Mouse (Mus musculus) midbrain, postnatal 0 days (tissue): ENCODE results near the gene Bphl. TPM values are rescaled to one million over a fixed set of nuclear protein-coding genes. Genes with fewer than 3 reads are reported as not detected.

Experiments used
- ATAC-seq: fragments of 200-750 bp; cut with Nextera tagmentation; 2 replicates; pipeline ENCODE4 v1.8.0; 2017; ENCODE audit warnings: moderate number of reproducible peaks, mild to moderate bottlenecking, moderate TSS enrichment, moderate library complexity; ENCODE audit not compliant: low FRiP score
- DNase-seq: peaks from one replicate; pipeline ENCODE4 v3.0.0-alpha.2; 2015; ENCODE audit warnings: low spot score
- H3K27ac ChIP-seq: fragments of 300-500 bp; sonication (generic); 2 replicates; pipeline ENCODE4 v1.5.1; 2014; ENCODE audit warnings: low read depth, mild to moderate bottlenecking, low read length, mixed read lengths
- H3K27me3 ChIP-seq: fragments of 300-500 bp; sonication (generic); 2 replicates; pipeline ENCODE4 v1.6.1; 2014; ENCODE audit warnings: low read length, control low read depth, mixed read lengths; ENCODE audit not compliant: insufficient read depth
- H3K36me3 ChIP-seq: fragments of 300-500 bp; sonication (generic); 2 replicates; pipeline ENCODE4 v1.6.1; 2014; ENCODE audit warnings: low read length, control low read depth, mixed read lengths; ENCODE audit not compliant: insufficient read depth
- H3K4me1 ChIP-seq: fragments of 300-500 bp; sonication (generic); 2 replicates; pipeline ENCODE4 v1.6.1; 2014; ENCODE audit warnings: mild to moderate bottlenecking, control low read depth, antibody characterized with exemption, low read length, mixed read lengths; ENCODE audit not compliant: insufficient read depth
- H3K4me2 ChIP-seq: fragments of 300-500 bp; sonication (generic); 2 replicates; pipeline ENCODE4 v1.6.1; 2014; ENCODE audit warnings: low read depth, mild to moderate bottlenecking, low read length, mixed read lengths; ENCODE audit not compliant: poor library complexity, severe bottlenecking
- H3K4me3 ChIP-seq: fragments of 300-500 bp; sonication (generic); 2 replicates; pipeline ENCODE4 v1.5.1; 2014; ENCODE audit warnings: low read depth, mild to moderate bottlenecking, low read length, moderate library complexity
- H3K9ac ChIP-seq: fragments of 300-500 bp; sonication (generic); replicated peaks from 2 replicates; pipeline ENCODE4 v1.6.1; 2014; ENCODE audit warnings: mild to moderate bottlenecking, low read length, moderate library complexity, mixed read lengths; ENCODE audit not compliant: poor library complexity, severe bottlenecking
- H3K9me3 ChIP-seq: fragments of 300-500 bp; sonication (generic); 2 replicates; pipeline ENCODE4 v1.6.1; 2016; ENCODE audit warnings: low read length, control low read depth
- CTCF ChIP-seq: IDR thresholded peaks from 2 replicates; pipeline ENCODE4 v1.5.1; 2016; ENCODE audit warnings: antibody characterized with exemption, mild to moderate bottlenecking
- WGBS: fragments of 180-500 bp; shearing (Covaris S2); extraction: QIAGEN DNeasy Blood & Tissue Kit; methylation state at CpG from one replicate; pipeline ENCODE4 v1.1.7; 2014; 5-methylcytosine and 5-hydroxymethylcytosine counted together
- polyA plus RNA-seq: library from polyadenylated mRNA; unstranded; fragments of >200 nt; fragmentation: Nextera tagmentation; extraction: Ambion mirVana; gene quantifications from 2 replicates; pipeline ENCODE4 v1.2.1, GENCODE M21; 2015
- total RNA-seq: library from RNA; depleted of rRNA; stranded (reverse); fragments of >200 nt; gene quantifications from 2 replicates; pipeline ENCODE4 v1.2.3, GENCODE M21; 2014

Gene Bphl
- total and polyA plus RNA-seq, 2 experiments from 2014 or later, result 42.7 to 47.7 TPM

DNA sequence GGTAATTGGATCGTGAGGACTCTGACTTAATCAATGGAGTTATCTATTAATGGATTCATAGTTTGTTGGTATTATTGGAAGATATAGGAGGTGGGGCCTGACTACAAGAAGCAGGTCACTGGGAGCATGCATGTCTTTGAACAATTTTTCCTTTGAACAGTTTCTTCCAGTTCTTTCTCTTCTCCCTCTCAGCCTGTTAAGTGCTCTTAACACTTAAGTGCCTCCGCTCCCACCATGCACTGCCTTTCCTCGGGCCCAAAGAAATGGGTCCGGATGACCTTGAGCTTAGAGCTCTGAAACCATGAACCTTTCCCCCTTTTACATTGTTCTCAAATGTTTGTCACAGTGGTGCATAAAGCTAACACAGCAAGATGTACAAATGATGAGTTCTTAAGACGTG, 671 bp upstream of the Bphl start:
- DNase-seq (no peak), ATAC-seq (no peak)
- no peak overlapping the region for H3K4me2 ChIP-seq
- H3K9ac ChIP-seq, result no peak overlapping the region
- peaks cover 18% of the 10 kb centered on the region for H3K36me3 ChIP-seq
- H3K9me3 ChIP-seq, result no peaks in the 10 kb centered on the region
- H3K27ac ChIP-seq, result peak overlapping the region; percentile 88
- H3K27me3 ChIP-seq, result no peaks in the 10 kb centered on the region
- H3K4me1 ChIP-seq, result peaks cover 3% of the 10 kb centered on the region; the same call in 1 of the 2 replicates
- no peak for TF ChIP-seq CTCF
- H3K4me3 ChIP-seq, result no peak overlapping the region
- WGBS, result 79% methylated on average over 5 of the region's 5 CpGs

DNA sequence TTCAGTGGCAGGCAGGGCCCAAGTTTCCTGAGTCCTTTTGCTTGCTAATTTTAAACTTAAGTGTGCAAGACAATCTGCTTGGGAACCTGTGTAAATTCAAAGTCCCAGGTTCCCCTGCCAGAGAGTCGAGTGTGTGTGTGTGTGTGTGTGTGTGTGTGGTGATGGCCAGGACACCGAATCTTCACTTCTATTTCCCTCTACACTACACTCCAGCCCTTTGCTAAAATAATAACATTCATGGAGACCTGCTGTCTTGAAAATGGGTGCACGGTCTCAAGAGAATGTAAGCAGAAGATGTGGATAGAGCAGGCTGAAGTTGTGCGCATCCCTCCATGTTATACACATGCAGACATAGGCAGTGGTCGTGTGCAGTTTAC, 647 bp downstream of the Bphl start:
- no peak for TF ChIP-seq CTCF
- Histone ChIP-seq H3K4me2 (peak overlapping the region; percentile 83), H3K9ac (peak overlapping the region; percentile 92), H3K4me3 (peak overlapping the region; percentile 75), H3K36me3 (peaks cover 12% of the 10 kb centered on the region), H3K9me3 (no peaks in the 10 kb centered on the region), H3K27ac (peak overlapping the region; percentile 88), H3K4me1 (peaks cover 3% of the 10 kb centered on the region; the same call in 1 of the 2 replicates), H3K27me3 (no peaks in the 10 kb centered on the region)
- peak; percentile 35; the same call in 1 of the 2 replicates for ATAC-seq
- no peak for DNase-seq
- 33% methylated on average over 5 of the region's 5 CpGs for WGBS

DNA sequence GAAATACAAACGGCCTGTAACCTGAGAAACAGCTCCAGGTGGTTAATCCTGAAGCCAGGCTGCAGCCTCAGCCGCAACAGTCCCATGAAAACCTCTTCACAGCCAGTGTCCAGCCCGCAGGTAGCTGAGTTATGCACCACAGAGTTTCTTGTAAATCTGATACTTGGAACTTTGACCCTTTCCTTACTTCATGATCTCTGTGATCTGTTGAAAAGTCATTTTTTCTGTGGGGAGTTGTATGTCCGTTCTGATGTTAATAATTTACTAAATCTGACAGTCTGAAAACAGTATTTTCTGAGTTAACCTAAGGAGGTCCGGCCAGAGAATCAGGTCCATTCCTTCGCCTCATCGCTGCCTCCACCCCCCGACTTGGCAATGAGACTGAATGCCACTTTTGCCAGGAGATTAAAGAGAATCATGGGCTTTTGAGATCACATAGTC, 1.5 kb downstream of the Bphl start:
- Histone ChIP-seq H3K36me3 (peaks cover 4% of the 10 kb centered on the region), H3K4me2 (peak overlapping the region; percentile 83), H3K9ac (peak overlapping the region; percentile 24; the same call in 1 of the 2 replicates), H3K9me3 (no peaks in the 10 kb centered on the region), H3K4me3 (peak overlapping the region; percentile 75), H3K27ac (no peak overlapping the region), H3K4me1 (peaks cover 3% of the 10 kb centered on the region; the same call in 1 of the 2 replicates), H3K27me3 (no peaks in the 10 kb centered on the region)
- WGBS, result 33% methylated on average over 8 of the region's 8 CpGs
- DNase-seq (no peak), ATAC-seq (no peak)
- TF ChIP-seq CTCF, result no peak

DNA sequence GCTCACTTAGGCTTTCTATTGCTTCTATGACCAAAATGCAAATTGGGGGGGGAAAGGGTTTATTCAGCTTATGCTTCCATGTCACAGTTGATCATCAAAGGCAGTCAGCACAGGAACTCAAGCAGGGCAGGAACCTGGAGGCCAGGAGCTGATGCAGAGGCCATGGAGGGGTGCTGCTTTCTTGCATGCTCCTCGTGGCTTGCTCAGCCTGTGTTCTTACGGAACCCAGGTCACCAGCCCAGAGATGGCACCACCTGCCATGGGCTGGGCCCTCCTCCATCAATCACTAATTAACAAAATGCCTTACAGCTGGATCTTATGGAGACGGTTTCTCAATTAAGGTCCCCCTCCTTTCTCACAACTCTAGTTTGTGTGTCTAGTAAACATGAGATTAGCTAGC, 2.7 kb downstream of the Bphl start:
- Histone ChIP-seq H3K9me3 (no peaks in the 10 kb centered on the region), H3K9ac (no peak overlapping the region), H3K27ac (no peak overlapping the region), H3K27me3 (no peaks in the 10 kb centered on the region), H3K4me2 (no peak overlapping the region), H3K4me1 (peaks cover 3% of the 10 kb centered on the region; the same call in 1 of the 2 replicates), H3K4me3 (no peak overlapping the region), H3K36me3 (no peaks in the 10 kb centered on the region)
- ATAC-seq (no peak), DNase-seq (no peak)
- 90% methylated on average over 3 of the region's 3 CpGs for WGBS
- TF ChIP-seq CTCF, result no peak

DNA sequence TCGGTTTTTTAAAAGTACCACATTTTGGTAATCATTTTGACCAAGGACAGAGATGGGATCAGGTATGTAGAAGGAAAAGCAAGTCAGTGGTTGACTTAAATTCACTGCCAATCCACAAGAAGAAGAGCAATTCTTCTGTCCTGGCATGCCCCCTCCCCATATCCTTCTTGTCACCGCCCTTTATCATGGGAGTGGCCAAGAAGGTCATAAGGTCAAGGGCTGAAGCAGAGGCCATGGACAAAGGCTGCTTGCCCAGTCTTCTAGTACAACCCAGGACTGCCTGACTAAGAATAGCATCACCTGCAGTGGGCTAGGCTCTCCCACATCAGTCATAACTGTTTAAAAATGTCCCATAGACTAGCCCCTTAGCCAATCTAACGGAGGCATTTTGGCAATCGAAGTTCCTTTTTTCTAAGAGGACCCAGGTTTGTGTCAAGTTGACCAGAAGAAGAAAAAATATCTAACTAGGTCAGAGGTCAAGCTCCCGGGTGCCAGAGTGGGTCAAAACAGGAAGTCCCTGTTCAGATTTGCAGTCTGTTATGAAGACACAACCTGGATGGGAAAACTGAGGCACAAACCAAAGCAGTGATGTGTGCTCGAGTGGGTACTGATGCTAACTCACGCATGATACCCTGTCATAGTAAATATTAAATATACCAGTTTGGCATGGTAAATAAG, 6.5 kb downstream of the Bphl start:
- Histone ChIP-seq H3K27me3 (no peaks in the 10 kb centered on the region), H3K4me2 (no peak overlapping the region), H3K9ac (no peak overlapping the region), H3K4me3 (no peak overlapping the region), H3K9me3 (no peaks in the 10 kb centered on the region), H3K36me3 (peaks cover 6% of the 10 kb centered on the region; the same call in 1 of the 2 replicates), H3K27ac (no peak overlapping the region), H3K4me1 (no peaks in the 10 kb centered on the region; the same call in 1 of the 2 replicates)
- DNase-seq (no peak), ATAC-seq (no peak)
- WGBS, result 81% methylated on average over 7 of the region's 7 CpGs
- no peak for TF ChIP-seq CTCF

DNA sequence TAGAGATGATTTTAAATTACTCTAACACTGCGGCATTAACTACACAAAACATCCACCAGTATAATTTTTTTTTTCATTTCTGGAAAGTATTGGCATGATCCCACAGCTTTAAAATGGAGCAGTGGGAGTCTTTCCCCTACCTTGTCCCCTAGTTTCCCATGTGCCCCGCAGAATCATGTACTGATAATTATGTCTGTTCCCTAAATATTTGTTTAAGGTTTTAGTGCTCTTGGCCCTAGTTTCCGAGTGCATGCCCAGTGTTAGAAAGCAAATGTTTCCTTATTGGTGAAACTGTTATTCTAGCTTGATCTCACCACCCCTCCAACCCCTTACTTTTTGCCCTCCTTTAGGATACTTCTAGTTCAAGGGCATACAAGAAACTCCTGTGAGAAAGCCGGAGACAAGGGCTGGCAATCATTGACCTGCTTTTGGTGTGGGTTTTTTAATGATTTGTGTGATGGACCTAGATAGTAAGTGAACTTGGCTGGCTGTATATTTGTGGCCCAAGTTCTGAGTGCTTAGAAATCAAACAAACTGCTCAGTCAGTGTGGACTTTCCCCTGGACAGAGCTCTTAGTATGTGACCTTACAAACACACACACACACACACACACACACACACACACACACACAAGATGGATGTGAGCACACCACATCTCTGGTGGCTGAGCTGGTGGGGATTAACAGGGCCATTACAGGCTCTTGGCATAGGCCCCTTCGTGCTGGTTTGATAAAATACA, 8.3 kb downstream of the Bphl start:
- no peak for DNase-seq
- Histone ChIP-seq H3K4me3 (no peak overlapping the region), H3K36me3 (peaks cover 6% of the 10 kb centered on the region; the same call in 1 of the 2 replicates), H3K4me1 (no peaks in the 10 kb centered on the region), H3K27ac (no peak overlapping the region), H3K4me2 (no peak overlapping the region), H3K9ac (no peak overlapping the region), H3K27me3 (no peaks in the 10 kb centered on the region), H3K9me3 (no peaks in the 10 kb centered on the region)
- 71% methylated on average over 5 of the region's 5 CpGs for WGBS
- TF ChIP-seq CTCF, result no peak
- ATAC-seq, result peak; percentile 35; the same call in 1 of the 2 replicates
